ENCODE assay signal across 23 mouse cellular contexts in genomic region chr2:23551235-23551634, GRCm38 (mm10). TPM values are rescaled to one million over a fixed set of nuclear protein-coding genes. Genes with fewer than 3 reads are reported as not detected.
DNase-seq lines count a peak whose midpoint lies in the region; ATAC-seq and TF ChIP-seq lines count a peak whose summit lies in the region.
"Had no signal": no experiment of that assay in that cellular context is flagged by ENCODE, and none has a peak within 500 bp of the region (broad histone marks: within the 10 kb centered on the region; RNA-seq: fewer than 3 reads in every experiment).

No protein-coding gene starts in this region.

- no peaks in the 10 kb centered on the region for H3K36me3 ChIP-seq in hindbrain, embryonic 12.5 days
- no peaks in the 10 kb centered on the region for H3K36me3 ChIP-seq in hindbrain, postnatal 0 days (ENCODE audit: insufficient read depth, low read length)
- H3K36me3 ChIP-seq in kidney, postnatal 0 days (ENCODE audit: insufficient read depth, low read length) = no peaks in the 10 kb centered on the region
- no peaks in the 10 kb centered on the region for H3K36me3 ChIP-seq in neural tube, embryonic 12.5 days
- no peaks in the 10 kb centered on the region for H3K36me3 ChIP-seq in neural tube, embryonic 15.5 days
- H3K36me3 ChIP-seq: forebrain, embryonic 10.5 days had no signal

- no peak overlapping the region for H3K9ac ChIP-seq in hindbrain, embryonic 12.5 days
- no peak overlapping the region for H3K9ac ChIP-seq in hindbrain, postnatal 0 days (replicated peaks; ENCODE audit: low read length)
- no peak overlapping the region for H3K9ac ChIP-seq in kidney, postnatal 0 days (ENCODE audit: low read depth, low read length)
- no peak overlapping the region for H3K9ac ChIP-seq in neural tube, embryonic 12.5 days
- H3K9ac ChIP-seq in neural tube, embryonic 15.5 days (replicated peaks) = no peak overlapping the region
- H3K9ac ChIP-seq: forebrain, embryonic 13.5 days had no signal

- no peak overlapping the region for H3K4me2 ChIP-seq in hindbrain, embryonic 12.5 days (replicated peaks)
- no peak overlapping the region for H3K4me2 ChIP-seq in hindbrain, postnatal 0 days (ENCODE audit: low read depth, low read length)
- no peak overlapping the region for H3K4me2 ChIP-seq in kidney, postnatal 0 days (ENCODE audit: low read length)
- H3K4me2 ChIP-seq in neural tube, embryonic 12.5 days (replicated peaks) = no peak overlapping the region
- no peak overlapping the region for H3K4me2 ChIP-seq in neural tube, embryonic 15.5 days
- H3K4me2 ChIP-seq: forebrain, embryonic 13.5 days; heart, embryonic 11.5 days had no signal

- peak; percentile 54; the same call in 1 of the 2 replicates for ATAC-seq in hindbrain, embryonic 12.5 days (ENCODE audit: low FRiP score)
- no peak for ATAC-seq in hindbrain, postnatal 0 days
- no peak for ATAC-seq in kidney, postnatal 0 days (replicated peaks; ENCODE audit: low FRiP score, low read depth)
- ATAC-seq in neural tube, embryonic 12.5 days (ENCODE audit: low FRiP score, low read depth) = 0 out of 2 replicates have a peak, but pooled peaks have one; percentile 37
- ATAC-seq in neural tube, embryonic 15.5 days (ENCODE audit: low FRiP score) = no peak
- ATAC-seq: CD4-positive, CD25-positive, alpha-beta regulatory T cell, adult 4 months; forebrain, embryonic 13.5 days; forebrain, embryonic 16.5 days; inflammation-experienced regulatory T-cells, adult 6 months; intestine, embryonic 16.5 days had no signal

- no peaks in the 10 kb centered on the region for H3K4me1 ChIP-seq in hindbrain, embryonic 12.5 days
- H3K4me1 ChIP-seq in hindbrain, postnatal 0 days (ENCODE audit: insufficient read depth, low read length) = no peaks in the 10 kb centered on the region
- no peaks in the 10 kb centered on the region for H3K4me1 ChIP-seq in kidney, postnatal 0 days (replicated peaks; ENCODE audit: insufficient read depth, low read length)
- H3K4me1 ChIP-seq in neural tube, embryonic 12.5 days = no peaks in the 10 kb centered on the region
- no peaks in the 10 kb centered on the region for H3K4me1 ChIP-seq in neural tube, embryonic 15.5 days
- H3K4me1 ChIP-seq: forebrain, embryonic 10.5 days; forebrain, embryonic 13.5 days had no signal

- DNase-seq in hindbrain, postnatal 0 days (ENCODE audit: low spot score) = no peak
- DNase-seq in kidney, postnatal 0 days (ENCODE audit: low spot score) = peak; percentile 3
- no peak for DNase-seq in kidney, postnatal 4 days
- DNase-seq in mesoderm, embryonic 11.5 days (ENCODE audit: low read depth, low spot score) = peak; percentile 20
- DNase-seq in adrenal gland, adult 2 months = no peak
- DNase-seq: adrenal gland, adult 8-10 months; adrenal gland, postnatal 25 days; cerebellum, adult 11-12 months; cerebellum, adult 8-10 months; cerebellum, postnatal 10 days; cerebellum, postnatal 36 days; gastrocnemius, postnatal 14 days; heart, adult 11 months had no signal

- WGBS in hindbrain, embryonic 12.5 days = 43% methylated on average over 1 of the region's 1 CpGs
- WGBS in hindbrain, postnatal 0 days = 37% methylated on average over 1 of the region's 1 CpGs
- WGBS in kidney, postnatal 0 days = 42% methylated on average over 1 of the region's 1 CpGs
- 24% methylated on average over 1 of the region's 1 CpGs for WGBS in neural tube, embryonic 12.5 days
- 22% methylated on average over 1 of the region's 1 CpGs for WGBS in neural tube, embryonic 15.5 days

- no peak overlapping the region for H3K27ac ChIP-seq in hindbrain, embryonic 12.5 days
- no peak overlapping the region for H3K27ac ChIP-seq in hindbrain, postnatal 0 days
- H3K27ac ChIP-seq in kidney, postnatal 0 days = no peak overlapping the region
- no peak overlapping the region for H3K27ac ChIP-seq in neural tube, embryonic 12.5 days
- H3K27ac ChIP-seq in neural tube, embryonic 15.5 days (replicated peaks) = no peak overlapping the region
- H3K27ac ChIP-seq: forebrain, embryonic 10.5 days; forebrain, embryonic 13.5 days had no signal

- no peak for TF ChIP-seq CTCF in hindbrain, postnatal 0 days (IDR thresholded peaks at IDR 0.05; ENCODE audit: low read depth)
- no peak for TF ChIP-seq CTCF in kidney, postnatal 0 days (IDR thresholded peaks at IDR 0.05; ENCODE audit: low read depth)

- H3K9me3 ChIP-seq in hindbrain, embryonic 12.5 days (replicated peaks) = no peaks in the 10 kb centered on the region
- H3K9me3 ChIP-seq in hindbrain, postnatal 0 days (ENCODE audit: low read length) = no peaks in the 10 kb centered on the region
- no peaks in the 10 kb centered on the region for H3K9me3 ChIP-seq in kidney, postnatal 0 days (replicated peaks; ENCODE audit: low read length)
- no peaks in the 10 kb centered on the region for H3K9me3 ChIP-seq in neural tube, embryonic 12.5 days
- no peaks in the 10 kb centered on the region for H3K9me3 ChIP-seq in neural tube, embryonic 15.5 days (replicated peaks)
- H3K9me3 ChIP-seq: forebrain, embryonic 10.5 days; forebrain, embryonic 13.5 days had no signal

- H3K4me3 ChIP-seq in hindbrain, embryonic 12.5 days = no peak overlapping the region
- no peak overlapping the region for H3K4me3 ChIP-seq in hindbrain, postnatal 0 days (ENCODE audit: low read length)
- H3K4me3 ChIP-seq in kidney, postnatal 0 days (replicated peaks; ENCODE audit: low read depth, low read length) = no peak overlapping the region
- H3K4me3 ChIP-seq in neural tube, embryonic 12.5 days = no peak overlapping the region
- H3K4me3 ChIP-seq in neural tube, embryonic 15.5 days (replicated peaks) = no peak overlapping the region
- H3K4me3 ChIP-seq: forebrain, embryonic 10.5 days; forebrain, embryonic 13.5 days had no signal

- H3K27me3 ChIP-seq in hindbrain, embryonic 12.5 days = no peaks in the 10 kb centered on the region
- no peaks in the 10 kb centered on the region for H3K27me3 ChIP-seq in hindbrain, postnatal 0 days (ENCODE audit: insufficient read depth, low read length)
- H3K27me3 ChIP-seq in kidney, postnatal 0 days (ENCODE audit: insufficient read depth, low read length) = no peaks in the 10 kb centered on the region
- no peaks in the 10 kb centered on the region for H3K27me3 ChIP-seq in neural tube, embryonic 12.5 days (replicated peaks)
- no peaks in the 10 kb centered on the region for H3K27me3 ChIP-seq in neural tube, embryonic 15.5 days (replicated peaks)
- H3K27me3 ChIP-seq: forebrain, embryonic 13.5 days had no signal

RNA-seq across cellular contexts. Expression of gene Spopl, which starts 20.7 kb away (rescaled TPM):
- polyA plus RNA-seq in hindbrain, embryonic 12.5 days (2016; fragmentation: Nextera tagmentation; extraction: Ambion mirVana) = 12.4 and 13.5 TPM in 2 replicates
- 18.5 and 19.8 TPM in 2 replicates for total RNA-seq in hindbrain, postnatal 0 days (2014; rRNA removed)
- 6.8 and 8.4 TPM in 2 replicates for polyA plus RNA-seq in hindbrain, postnatal 0 days (2015; fragmentation: Nextera tagmentation; extraction: Ambion mirVana)
- 12.3 and 12.7 TPM in 2 replicates for polyA plus RNA-seq in kidney, postnatal 0 days (2015; fragmentation: Nextera tagmentation; extraction: Ambion mirVana)
- 12.6 and 15.3 TPM in 2 replicates for polyA plus RNA-seq in neural tube, embryonic 12.5 days (2016; fragmentation: Nextera tagmentation; extraction: Ambion mirVana)
- polyA plus RNA-seq in neural tube, embryonic 15.5 days (2015; fragmentation: Nextera tagmentation; extraction: Ambion mirVana) = 6.5 and 8.9 TPM in 2 replicates
- total RNA-seq in adrenal gland, adult 2 months (2021) = 10 to 100 TPM; 15.8 to 19.2 TPM
- polyA plus RNA-seq in adrenal gland, adult 2 months (2012; rRNA removed) = 0.85 and 1.5 TPM in 2 replicates

Comparison
In these comparisons a context has a peak if more than half of its experiments do, and no peak if none do; other contexts are left out.
1. ATAC-seq: peak in hindbrain, embryonic 12.5 days (single experiment) and neural tube, embryonic 12.5 days (single experiment); none in hindbrain, postnatal 0 days (single experiment), kidney, postnatal 0 days (single experiment) and neural tube, embryonic 15.5 days (single experiment).
2. DNase-seq: peak in kidney, postnatal 0 days (single experiment) and mesoderm, embryonic 11.5 days (single experiment); none in hindbrain, postnatal 0 days (single experiment), kidney, postnatal 4 days (0 of 2) and adrenal gland, adult 2 months (single experiment).